Mouse (Mus musculus) limb, embryonic 10.5 days (tissue): Measurements from ENCODE around the gene Slc38a1. TPM values are rescaled to one million over a fixed set of nuclear protein-coding genes. Genes with fewer than 3 reads are reported as not detected.

Experiments
- DNase-seq: peaks from one replicate; pipeline ENCODE4 v3.0.0-alpha.2; 2017; ENCODE audit warnings: low spot score
- H3K27ac ChIP-seq: fragments of 300-500 bp; sonication (generic); 2 replicates; pipeline ENCODE4 v1.5.1; 2016; ENCODE audit warnings: mild to moderate bottlenecking
- H3K27me3 ChIP-seq: fragments of 300-500 bp; sonication (generic); 2 replicates; pipeline ENCODE4 v1.6.1; 2016; ENCODE audit warnings: low read depth, mild to moderate bottlenecking; ENCODE audit not compliant: poor library complexity, severe bottlenecking
- H3K36me3 ChIP-seq: fragments of 300-500 bp; sonication (generic); 2 replicates; pipeline ENCODE4 v1.6.1; 2016; ENCODE audit warnings: mild to moderate bottlenecking, moderate library complexity
- H3K4me1 ChIP-seq: fragments of 300-500 bp; sonication (generic); 2 replicates; pipeline ENCODE4 v1.6.1; 2016
- H3K4me3 ChIP-seq: fragments of 300-500 bp; sonication (generic); 2 replicates; pipeline ENCODE4 v1.5.1; 2016; ENCODE audit warnings: mild to moderate bottlenecking, moderate library complexity
- H3K9me3 ChIP-seq: fragments of 300-500 bp; sonication (generic); replicated peaks from 2 replicates; pipeline ENCODE4 v1.6.1; 2016; ENCODE audit warnings: mild to moderate bottlenecking
- WGBS: fragments of 180-500 bp; shearing (Covaris S2); methylation state at CpG from one replicate; pipeline ENCODE4 v1.1.7; 2016; 5-methylcytosine and 5-hydroxymethylcytosine counted together
- polyA plus RNA-seq: library from polyadenylated mRNA; unstranded; fragments of >200 nt; fragmentation: Nextera tagmentation; extraction: Ambion mirVana; gene quantifications from 2 replicates; pipeline ENCODE4 v1.2.1, GENCODE M21; 2016

The Slc38a1 gene
- polyA plus RNA-seq, 1 experiment from 2014 or later = 149 TPM

DNA sequence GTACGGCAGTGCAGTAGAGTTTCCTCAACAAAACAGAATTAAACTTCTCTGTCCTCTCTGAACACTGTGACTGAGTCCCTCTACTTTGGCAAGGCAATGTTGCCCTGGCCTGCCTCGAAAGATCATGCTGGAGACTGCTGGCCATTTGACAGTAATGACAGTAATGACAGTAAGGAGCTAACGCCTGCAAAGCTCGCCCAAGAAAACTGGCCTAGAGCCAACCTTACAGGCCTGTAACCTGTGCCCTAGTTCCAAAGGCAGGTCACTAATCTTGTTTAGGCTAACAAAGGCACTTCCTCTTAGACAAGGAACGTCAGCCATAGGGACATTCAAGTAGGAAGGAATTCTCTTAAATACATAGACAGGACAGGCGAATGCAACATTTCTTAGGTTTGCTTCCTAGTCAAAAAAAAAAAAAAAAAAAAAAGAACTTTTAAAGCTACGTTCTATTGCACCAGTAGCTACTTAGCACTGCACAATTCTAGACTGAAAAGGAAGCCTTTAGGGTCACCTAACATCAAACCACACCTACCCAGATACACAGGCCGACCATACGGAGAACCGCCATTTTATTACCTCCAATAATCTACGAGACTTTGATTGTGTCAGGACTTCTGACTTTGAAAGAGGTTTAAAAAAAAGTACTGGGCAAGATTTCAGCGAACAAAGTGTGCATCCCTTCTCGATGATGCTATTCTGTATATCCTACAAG, 74.3 kb downstream of the Slc38a1 start:
- no peak overlapping the region for H3K27ac ChIP-seq

DNA sequence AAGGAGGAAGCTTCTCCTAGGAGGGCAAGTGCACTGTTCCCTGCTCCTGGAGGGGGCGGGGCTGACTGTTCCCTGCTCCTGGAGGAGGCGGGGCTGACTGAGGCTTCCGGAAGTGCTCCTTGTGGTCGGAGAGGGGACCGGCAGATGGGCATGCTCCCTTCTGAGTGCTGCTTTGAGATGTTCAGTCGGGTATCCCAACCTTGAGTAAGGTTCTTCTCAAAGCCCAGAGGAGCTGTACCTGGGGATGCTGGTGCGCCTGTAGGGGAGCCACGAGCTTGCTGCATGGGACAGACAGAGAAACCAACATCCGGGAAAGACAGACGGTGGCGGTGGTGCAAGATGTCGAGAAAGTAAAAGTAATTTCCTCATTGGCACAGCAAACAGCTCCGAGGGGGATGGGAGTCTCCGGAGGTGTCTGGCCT, 75.9 kb downstream of the Slc38a1 start:
- peak overlapping the region; percentile 79 for H3K27ac ChIP-seq
- peak overlapping the region; percentile 54 for H3K4me3 ChIP-seq
- no peaks in the 10 kb centered on the region for H3K36me3 ChIP-seq
- DNase-seq = peak; percentile 75
- H3K27me3 ChIP-seq = no peaks in the 10 kb centered on the region
- WGBS = 8% methylated on average over 14 of the region's 14 CpGs
- no peaks in the 10 kb centered on the region for H3K9me3 ChIP-seq
- peaks cover 14% of the 10 kb centered on the region for H3K4me1 ChIP-seq

More for the DNA sequence above, 74.3 kb downstream of the Slc38a1 start:
- no peak overlapping the region for H3K4me3 ChIP-seq
- H3K9me3 ChIP-seq = no peaks in the 10 kb centered on the region
- no peak for DNase-seq
- peaks cover 14% of the 10 kb centered on the region for H3K4me1 ChIP-seq
- WGBS = 73% methylated on average over 13 of the region's 13 CpGs
- H3K27me3 ChIP-seq = no peaks in the 10 kb centered on the region
- peaks cover 8% of the 10 kb centered on the region for H3K36me3 ChIP-seq

- no peaks in the 10 kb centered on the region for H3K36me3 ChIP-seq
- H3K4me3 ChIP-seq = no peak overlapping the region
- H3K27me3 ChIP-seq = no peaks in the 10 kb centered on the region
- H3K27ac ChIP-seq = no peak overlapping the region
- no peaks in the 10 kb centered on the region for H3K9me3 ChIP-seq
- H3K4me1 ChIP-seq = peaks cover 14% of the 10 kb centered on the region
- 75% methylated on average over 1 of the region's 1 CpGs for WGBS
- no peak for DNase-seq
These were observed 78.9 kb downstream of the Slc38a1 start for GRCm38 (mm10) chr15:96563852-96564251.

- Histone ChIP-seq H3K9me3 (no peaks in the 10 kb centered on the region), H3K4me3 (no peak overlapping the region), H3K27me3 (no peaks in the 10 kb centered on the region), H3K27ac (no peak overlapping the region), H3K4me1 (peaks cover 11% of the 10 kb centered on the region), H3K36me3 (no peaks in the 10 kb centered on the region)
- DNase-seq = no peak
- WGBS = 91% methylated on average over 5 of the region's 5 CpGs
These were observed 80.2 kb downstream of the Slc38a1 start for GRCm38 (mm10) chr15:96562521-96562920.

DNA sequence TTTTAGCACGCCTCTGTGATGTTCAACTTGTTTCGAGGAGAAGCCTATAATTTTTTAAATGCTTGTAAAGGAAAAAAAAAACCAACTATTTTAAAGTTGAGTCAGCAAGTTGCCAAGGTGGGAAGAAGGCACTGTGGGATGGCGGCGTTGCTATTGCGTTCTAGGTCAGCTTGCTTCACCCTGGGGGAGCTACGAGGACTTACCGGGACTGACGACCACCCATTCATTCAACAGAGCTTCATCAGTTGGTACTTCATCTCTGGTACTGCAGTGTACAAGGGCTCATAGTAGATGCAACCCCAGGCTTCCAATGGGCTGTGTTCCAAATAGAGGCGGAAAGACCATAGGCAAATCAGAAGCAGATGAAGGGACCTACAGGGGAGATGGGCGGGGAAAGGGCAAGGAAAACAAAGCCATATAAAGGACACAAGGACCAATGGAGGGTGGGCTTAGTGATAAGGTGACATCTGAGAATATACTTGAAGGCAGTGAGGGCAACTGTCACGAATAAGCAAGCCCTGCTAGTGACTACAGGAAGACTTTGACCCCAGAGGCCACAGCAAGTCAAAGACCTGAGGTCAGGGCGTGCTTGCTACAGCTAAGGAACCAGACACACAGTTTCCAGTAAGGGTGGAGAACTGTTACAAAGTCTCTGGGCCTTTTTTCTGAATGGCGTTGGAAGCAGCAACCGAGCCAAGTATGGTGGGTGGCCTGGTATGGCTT, 82.0 kb downstream of the Slc38a1 start:
- Histone ChIP-seq H3K27ac (no peak overlapping the region), H3K27me3 (no peaks in the 10 kb centered on the region), H3K9me3 (no peaks in the 10 kb centered on the region), H3K4me3 (no peak overlapping the region), H3K36me3 (no peaks in the 10 kb centered on the region), H3K4me1 (no peaks in the 10 kb centered on the region)
- 92% methylated on average over 14 of the region's 14 CpGs for WGBS
- no peak for DNase-seq

DNA sequence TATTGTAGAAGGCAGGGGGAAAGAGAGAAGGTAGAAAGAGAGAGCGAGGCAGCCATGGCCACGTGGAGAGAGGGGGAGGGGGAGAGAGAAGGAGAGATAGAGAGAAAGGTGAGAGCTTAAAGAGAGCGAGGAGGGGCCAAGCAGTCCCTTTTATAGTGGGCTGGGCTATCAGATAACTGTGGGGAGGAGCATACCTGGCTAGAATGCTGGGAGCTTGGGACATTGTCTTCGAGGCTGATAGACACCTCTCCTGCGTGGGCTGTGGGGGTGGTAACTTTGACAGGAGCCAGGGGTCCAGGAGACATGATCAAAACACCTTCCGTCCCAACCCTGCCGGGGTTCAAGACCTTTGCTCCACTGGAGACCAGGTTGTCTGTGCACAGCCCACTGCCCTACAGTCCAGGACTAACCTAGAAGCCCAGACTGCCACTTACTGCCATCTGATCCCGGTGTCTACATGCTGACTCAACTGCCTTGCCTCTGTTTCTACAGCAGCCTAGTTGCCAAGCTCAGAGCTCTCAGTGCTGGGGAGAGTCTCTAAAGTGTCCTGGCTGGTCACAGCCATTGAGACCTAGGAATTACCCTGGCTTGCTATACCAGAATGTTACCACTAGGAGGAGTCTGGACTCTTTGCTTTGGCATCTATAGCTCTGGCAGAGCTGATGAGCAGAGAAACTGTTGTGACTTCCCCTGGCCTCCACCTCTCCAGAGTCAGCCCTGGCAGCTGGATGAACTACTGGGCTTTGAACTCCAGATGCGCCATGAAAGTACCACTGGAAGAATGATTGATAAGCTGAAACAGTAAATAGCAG, 90.9 kb downstream of the Slc38a1 start:
- Histone ChIP-seq H3K27ac (no peak overlapping the region), H3K4me3 (no peak overlapping the region), H3K27me3 (no peaks in the 10 kb centered on the region), H3K36me3 (no peaks in the 10 kb centered on the region), H3K9me3 (no peaks in the 10 kb centered on the region), H3K4me1 (peaks cover 5% of the 10 kb centered on the region; the same call in 1 of the 2 replicates)
- 68% methylated on average over 9 of the region's 9 CpGs for WGBS
- peak; percentile 46 for DNase-seq

GRCm38 (mm10) chr15:96551107-96551506, 91.6 kb downstream of the Slc38a1 start:
- Histone ChIP-seq H3K27me3 (no peaks in the 10 kb centered on the region), H3K4me3 (no peak overlapping the region), H3K27ac (no peak overlapping the region), H3K4me1 (peaks cover 5% of the 10 kb centered on the region; the same call in 1 of the 2 replicates), H3K9me3 (no peaks in the 10 kb centered on the region), H3K36me3 (no peaks in the 10 kb centered on the region)
- 92% methylated on average over 8 of the region's 8 CpGs for WGBS
- DNase-seq = no peak

- Histone ChIP-seq H3K27me3 (no peaks in the 10 kb centered on the region), H3K36me3 (no peaks in the 10 kb centered on the region), H3K4me1 (peaks cover 5% of the 10 kb centered on the region; the same call in 1 of the 2 replicates), H3K4me3 (no peak overlapping the region), H3K27ac (no peak overlapping the region), H3K9me3 (no peaks in the 10 kb centered on the region)
- DNase-seq = no peak
- WGBS = 91% methylated on average over 9 of the region's 9 CpGs
These were observed 94.3 kb downstream of the Slc38a1 start for GRCm38 (mm10) chr15:96548363-96548762.

DNA sequence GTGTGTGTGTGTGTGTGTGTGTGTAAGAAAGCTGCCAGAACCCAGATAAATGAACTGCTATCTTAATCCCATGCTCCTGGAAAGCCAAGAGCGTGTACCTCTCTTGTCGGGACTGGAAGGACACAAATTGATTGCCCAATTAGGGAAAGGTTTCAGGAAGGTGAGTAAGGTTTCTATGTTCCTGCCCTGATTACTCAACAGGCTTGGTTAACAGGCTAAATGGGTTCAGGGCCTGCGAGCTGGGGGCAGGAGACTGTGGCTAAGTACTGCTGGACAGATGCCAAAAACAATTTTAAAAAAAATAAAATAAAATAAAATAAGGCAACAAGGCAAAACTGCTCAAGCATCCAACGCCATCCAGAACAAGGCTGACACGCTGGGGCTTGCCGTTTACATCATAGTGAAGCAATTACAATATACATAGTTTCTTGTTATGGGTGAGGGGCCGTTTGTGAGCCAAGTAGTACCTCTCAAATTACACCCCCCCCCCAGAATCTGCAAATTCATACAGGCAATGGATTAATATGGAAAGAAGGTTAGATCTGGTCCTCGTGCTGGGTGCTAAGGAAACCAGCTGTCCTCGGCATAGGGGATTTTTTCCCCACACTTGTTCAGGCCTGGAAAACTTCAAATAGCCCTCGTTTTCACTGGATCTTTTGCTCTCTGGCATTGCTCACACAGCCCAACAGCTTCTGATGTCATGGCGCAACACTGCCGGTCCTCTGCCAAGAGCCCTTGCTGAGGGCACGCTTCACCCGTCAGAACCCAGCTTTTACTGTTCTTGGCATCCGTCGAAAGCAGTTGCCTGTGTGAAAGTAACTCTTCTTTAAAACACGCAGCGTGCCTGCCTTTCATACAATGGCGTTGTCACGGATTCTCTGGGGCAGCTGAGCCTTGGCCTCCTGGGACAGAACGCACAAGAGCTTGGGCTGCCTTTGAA, 95.2 kb downstream of the Slc38a1 start:
- H3K9me3 ChIP-seq = no peaks in the 10 kb centered on the region
- 76% methylated on average over 21 of the region's 21 CpGs for WGBS
- H3K36me3 ChIP-seq = no peaks in the 10 kb centered on the region
- no peak overlapping the region for H3K27ac ChIP-seq
- H3K4me3 ChIP-seq = no peak overlapping the region
- DNase-seq = no peak
- no peaks in the 10 kb centered on the region for H3K27me3 ChIP-seq
- peaks cover 5% of the 10 kb centered on the region; the same call in 1 of the 2 replicates for H3K4me1 ChIP-seq

DNA sequence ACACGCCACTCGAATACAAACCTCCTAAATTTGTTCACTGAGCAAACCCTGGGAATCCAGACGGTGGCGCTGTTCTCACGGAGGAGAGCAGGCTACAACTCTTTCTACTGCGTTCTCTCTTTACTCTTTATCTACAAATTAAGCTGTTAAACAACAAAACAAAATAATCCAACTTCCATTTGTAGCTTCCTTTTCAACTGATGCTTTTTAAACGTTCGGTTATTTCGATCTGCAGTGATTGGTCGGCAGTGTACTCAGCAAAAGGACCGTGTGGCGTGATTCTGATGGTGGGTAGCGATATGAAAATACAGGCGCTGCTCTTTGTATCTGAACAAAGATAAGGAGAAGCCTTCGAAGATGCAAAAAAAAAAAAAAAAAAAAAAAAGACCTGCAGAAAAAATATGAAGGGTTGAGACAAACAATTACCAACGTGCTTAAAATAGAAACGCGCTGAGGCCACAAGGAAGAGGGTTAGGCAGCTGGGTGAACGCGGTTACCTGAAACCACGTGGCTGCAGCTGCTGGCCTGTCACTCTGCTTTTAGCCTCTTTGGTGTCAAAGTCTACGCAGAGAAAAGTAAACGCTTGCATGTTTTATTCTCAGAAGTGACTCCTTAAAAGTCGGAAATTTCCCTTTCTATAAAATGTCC, 99.4 kb downstream of the Slc38a1 start:
- H3K27ac ChIP-seq = peak overlapping the region; percentile 62
- WGBS = 5% methylated on average over 24 of the region's 24 CpGs
- peak; percentile 86 for DNase-seq

GRCm38 (mm10) chr15:96542135-96542534, 100.6 kb downstream of the Slc38a1 start:
- H3K27me3 ChIP-seq = no peaks in the 10 kb centered on the region
- no peak overlapping the region for H3K4me3 ChIP-seq
- DNase-seq = no peak
- no peaks in the 10 kb centered on the region for H3K4me1 ChIP-seq
- no peaks in the 10 kb centered on the region for H3K36me3 ChIP-seq
- no peak overlapping the region for H3K27ac ChIP-seq
- 83% methylated on average over 8 of the region's 8 CpGs for WGBS
- no peaks in the 10 kb centered on the region for H3K9me3 ChIP-seq

More for the DNA sequence above, 99.4 kb downstream of the Slc38a1 start:
- Histone ChIP-seq H3K9me3 (no peaks in the 10 kb centered on the region), H3K27me3 (no peaks in the 10 kb centered on the region), H3K4me1 (peaks cover 3% of the 10 kb centered on the region; the same call in 1 of the 2 replicates), H3K4me3 (peak overlapping the region; percentile 53), H3K36me3 (no peaks in the 10 kb centered on the region)
